Comparison of ENCODE assay signal across 18 mouse cellular contexts in genomic region chr19:22462043-22462442, GRCm38 (mm10).
A peak's percentile ranks its signal among the peaks of the same experiment; 100 is the strongest.
DNase-seq lines count a peak whose midpoint lies in the region; TF ChIP-seq lines count a peak whose summit lies in the region.
"Had no signal": no experiment of that assay in that cellular context is flagged by ENCODE, and none has a peak within 500 bp of the region (broad histone marks: within the 10 kb centered on the region; RNA-seq: fewer than 3 reads in every experiment).

No protein-coding gene starts in this region.

- H3K4me3 ChIP-seq in layer of hippocampus, adult 2 months: no peak overlapping the region
- H3K4me3 ChIP-seq: embryonic facial prominence, embryonic 13.5 days; forebrain, embryonic 12.5 days; heart, embryonic 12.5 days; hindbrain, embryonic 10.5 days; intestine, embryonic 15.5 days had no signal

- TF ChIP-seq CTCF in layer of hippocampus, adult 2 months (conservative IDR thresholded peaks at IDR 0.05): no peak

- DNase-seq in cerebellum, adult 11-12 months: peak; percentile 49
- DNase-seq in cerebellum, adult 11 months: no peak
- no peak for DNase-seq in layer of hippocampus, adult 2 months (ENCODE audit: low spot score in 2 of 2)
- DNase-seq in layer of hippocampus, adult 9-11 months: no peak
- peak; percentile 64 for DNase-seq in cerebellum, adult 9-10 months
- DNase-seq in cerebellum, postnatal 25 days: peak; percentile 51 to 66
- no peak for DNase-seq in right cerebral cortex, postnatal 14 days
- no peak for DNase-seq in ovary, postnatal 36 days (ENCODE audit: low spot score)
- DNase-seq: adrenal gland, adult 2 months; adrenal gland, postnatal 36 days; gastrocnemius, postnatal 10 days; kidney, adult 2 months had no signal

- H3K27ac ChIP-seq in layer of hippocampus, adult 2 months: peak overlapping the region; percentile 85
- H3K27ac ChIP-seq: embryonic facial prominence, embryonic 13.5 days; forebrain, embryonic 12.5 days; hindbrain, embryonic 10.5 days; hindbrain, embryonic 14.5 days; intestine, embryonic 15.5 days had no signal

Comparison
In these comparisons a context has a peak if more than half of its experiments do, and no peak if none do; other contexts are left out.
1. DNase-seq: peak in cerebellum, adult 11-12 months (single experiment), cerebellum, adult 9-10 months (single experiment) and cerebellum, postnatal 25 days (2 of 2); none in cerebellum, adult 11 months (single experiment), layer of hippocampus, adult 2 months (0 of 2), layer of hippocampus, adult 9-11 months (single experiment), right cerebral cortex, postnatal 14 days (single experiment) and ovary, postnatal 36 days (single experiment).